Mouse (Mus musculus) common myeloid progenitor, adult 5-6 weeks (primary cell): ENCODE results near the gene Rps6kc1. TPM values are rescaled to one million over a fixed set of nuclear protein-coding genes. Genes with fewer than 3 reads are reported as not detected.

ENCODE experiments used
- ATAC-seq: replicated peaks from 2 replicates; pipeline ENCODE4 v1.8.0; 2016; ENCODE audit warnings: low read depth, mild to moderate bottlenecking, moderate TSS enrichment, inconsistent platforms; ENCODE audit not compliant: poor library complexity, severe bottlenecking
- total RNA-seq: library from RNA; stranded (forward); fragments of 200-1000, 187-1606 nt; gene quantifications from 2 replicates; pipeline ENCODE4 v1.2.3, GENCODE M21; 2017

Rps6kc1 gene
- total RNA-seq, 1 experiment from 2014 or later, result 16.7 TPM

DNA sequence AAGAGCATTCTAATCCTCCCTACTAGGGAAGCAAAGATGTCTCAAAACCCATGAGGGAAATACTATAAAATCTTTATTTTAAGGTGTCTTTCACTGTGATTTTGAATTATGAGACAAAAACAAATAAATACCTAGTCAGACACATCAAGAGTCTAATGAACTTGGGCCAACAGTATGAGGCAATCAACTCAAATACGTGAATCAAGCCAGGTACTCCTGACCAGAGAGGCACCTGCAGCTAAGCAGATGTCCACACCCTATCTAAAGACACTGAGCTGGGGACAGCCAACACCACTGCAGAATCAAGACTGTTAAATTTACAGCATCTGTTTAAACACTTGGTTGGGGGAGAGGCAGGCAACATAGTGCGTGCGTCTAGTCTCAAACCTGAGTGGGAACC lies 7.4 kb downstream of the Rps6kc1 start:
- ATAC-seq, result no peak

DNA sequence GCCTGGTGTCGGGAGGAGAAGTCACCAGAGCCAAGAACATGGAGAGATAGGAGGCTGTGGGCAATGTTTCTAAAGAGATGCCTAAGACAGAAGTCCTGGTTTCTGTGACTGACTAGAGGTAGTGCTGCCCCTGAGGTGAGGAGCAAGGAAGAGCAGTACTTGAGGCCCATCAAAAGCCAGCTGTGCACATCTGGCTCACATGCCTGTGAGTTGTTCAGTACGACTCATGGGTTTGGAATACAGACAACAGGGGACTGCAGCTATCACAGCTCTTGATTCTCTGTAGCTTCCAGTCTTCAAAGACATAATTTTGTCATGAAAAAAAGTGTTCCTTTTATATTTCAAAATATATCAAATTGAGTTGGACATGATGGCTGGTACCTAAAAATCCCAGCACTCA lies 10.5 kb downstream of the Rps6kc1 start:
- no peak for ATAC-seq

GRCm38 (mm10) chr1:190898899-190899575 lies 12.5 kb downstream of the Rps6kc1 start:
- ATAC-seq, result no peak

GRCm38 (mm10) chr1:190898186-190898585 lies 13.4 kb downstream of the Rps6kc1 start:
- ATAC-seq, result no peak

GRCm38 (mm10) chr1:190893559-190894167 lies 17.9 kb downstream of the Rps6kc1 start:
- ATAC-seq, result peak; percentile 74

DNA sequence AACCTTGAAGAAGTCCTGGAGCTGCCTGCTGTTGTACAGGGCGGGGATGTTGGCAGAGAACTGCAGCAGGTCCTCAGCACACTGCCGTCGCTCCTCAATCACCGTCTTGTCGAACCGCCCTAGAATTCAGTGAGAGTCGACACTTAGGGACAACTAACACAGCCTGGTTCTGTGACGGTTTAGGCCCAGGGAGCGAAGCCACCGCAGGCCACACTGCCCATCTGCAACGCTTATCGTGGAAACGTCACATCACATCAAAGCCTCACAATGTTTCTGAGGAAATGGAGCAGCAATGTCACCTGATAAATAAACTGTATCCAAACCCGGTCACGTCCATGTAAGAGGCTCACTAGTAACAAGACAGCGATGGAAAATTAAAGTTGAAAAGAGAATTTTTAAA lies 22.9 kb downstream of the Rps6kc1 start:
- ATAC-seq, result no peak

DNA sequence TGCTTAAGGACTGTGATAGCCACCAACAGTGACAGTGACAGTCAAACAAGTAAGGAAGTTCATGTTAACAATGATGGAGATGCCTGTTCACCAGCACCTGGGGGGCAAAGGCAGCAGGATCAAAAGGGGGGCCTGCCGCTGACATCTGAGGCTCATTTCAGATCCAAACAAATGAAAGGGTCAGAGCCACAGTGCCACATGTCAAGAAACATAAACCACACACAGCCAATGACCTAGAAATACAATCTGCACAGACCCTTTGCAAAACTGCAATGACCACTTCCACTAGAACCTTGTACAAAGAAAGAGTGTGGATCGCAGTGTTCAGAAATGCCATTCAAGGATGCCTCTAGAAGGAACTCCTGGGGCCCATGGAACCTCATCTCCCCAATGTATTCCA lies 23.5 kb downstream of the Rps6kc1 start:
- ATAC-seq, result no peak

GRCm38 (mm10) chr1:190886014-190886413 lies 25.6 kb downstream of the Rps6kc1 start:
- ATAC-seq, result no peak

GRCm38 (mm10) chr1:190881422-190881821 lies 30.1 kb downstream of the Rps6kc1 start:
- peak; percentile 94 for ATAC-seq

DNA sequence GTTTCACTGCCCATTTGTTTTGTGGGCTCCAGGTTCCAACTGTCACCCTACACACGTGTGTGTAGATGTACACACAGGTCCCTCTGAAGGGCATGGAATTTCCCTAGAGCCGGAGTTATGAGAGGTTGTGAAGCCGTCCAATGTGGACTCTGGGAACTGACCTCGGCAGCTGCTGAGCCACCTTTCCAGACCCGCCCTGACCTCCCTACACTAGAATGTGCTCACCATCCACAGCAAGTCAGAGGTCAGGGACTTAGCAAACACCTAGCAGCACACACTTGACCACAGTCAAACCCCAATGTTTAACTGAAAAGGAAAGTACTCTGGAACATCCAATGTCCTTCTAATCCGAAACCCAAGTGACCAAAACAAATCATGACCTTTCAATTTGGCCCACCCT lies 30.9 kb downstream of the Rps6kc1 start:
- no peak for ATAC-seq

DNA sequence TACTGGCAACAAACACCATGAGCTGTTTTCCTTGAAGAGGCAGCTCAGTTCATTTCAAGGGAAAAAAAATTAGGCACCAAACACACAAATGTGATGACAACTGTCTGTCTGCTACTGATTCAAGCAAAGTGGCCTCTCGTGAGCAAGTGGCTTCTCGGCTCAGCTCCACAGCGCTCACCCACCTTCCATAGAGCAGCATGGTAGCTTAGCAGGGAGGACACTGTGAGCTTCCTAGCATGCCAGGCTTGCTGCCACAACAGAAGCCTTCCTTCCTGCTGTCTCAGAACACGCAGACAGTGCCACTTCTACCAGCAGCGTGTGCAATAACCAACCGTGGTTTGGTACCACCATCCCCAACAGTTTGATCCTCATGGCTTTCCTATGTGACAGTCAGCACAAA lies 35.8 kb downstream of the Rps6kc1 start:
- ATAC-seq, result no peak

DNA sequence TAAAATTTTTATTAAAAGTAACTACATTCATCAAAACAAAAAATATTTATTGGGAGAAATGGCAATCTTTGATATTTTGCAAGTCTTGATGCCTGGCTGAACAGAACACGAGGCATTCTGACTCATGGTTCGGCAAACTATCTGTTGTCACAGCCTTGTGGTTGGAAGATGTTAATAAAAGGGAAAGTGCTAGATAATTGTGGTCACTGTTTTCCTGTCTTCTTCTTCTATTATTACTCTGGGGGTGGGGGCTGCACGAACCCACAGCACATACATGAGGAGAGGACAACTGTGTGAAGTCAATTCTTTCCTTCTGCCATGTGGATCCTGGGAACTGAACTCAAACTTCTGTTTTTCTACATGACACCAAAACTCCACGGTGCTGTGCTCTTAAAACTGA lies 36.5 kb downstream of the Rps6kc1 start:
- 0 out of 2 replicates have a peak, but pooled peaks have one; percentile 27 for ATAC-seq

GRCm38 (mm10) chr1:190871068-190871467 lies 40.5 kb downstream of the Rps6kc1 start:
- ATAC-seq, result no peak

DNA sequence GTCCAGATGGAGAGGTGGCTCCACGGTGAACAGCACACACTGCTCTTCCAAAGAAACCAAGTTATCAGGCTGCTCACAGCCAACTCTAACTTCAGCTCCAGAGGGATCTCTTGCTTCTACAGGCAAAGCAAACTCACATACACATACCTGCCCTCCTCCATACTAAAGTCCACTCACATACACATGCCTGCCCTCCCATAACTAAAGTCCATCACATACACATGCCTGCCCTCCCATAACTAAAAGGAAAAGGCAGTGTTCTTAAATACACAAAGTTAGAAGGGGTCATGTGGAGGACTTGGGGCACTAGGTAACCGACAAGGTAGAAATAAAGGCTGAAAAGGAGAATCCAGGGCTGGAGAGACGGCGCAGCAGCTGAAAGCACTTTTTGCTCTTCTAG lies 41.6 kb downstream of the Rps6kc1 start:
- no peak for ATAC-seq

- no peak for ATAC-seq
Observed at GRCm38 (mm10) chr1:190868790-190869189, 42.8 kb downstream of the Rps6kc1 start.

- no peak for ATAC-seq
Observed at GRCm38 (mm10) chr1:190861626-190862025, 49.9 kb downstream of the Rps6kc1 start.

DNA sequence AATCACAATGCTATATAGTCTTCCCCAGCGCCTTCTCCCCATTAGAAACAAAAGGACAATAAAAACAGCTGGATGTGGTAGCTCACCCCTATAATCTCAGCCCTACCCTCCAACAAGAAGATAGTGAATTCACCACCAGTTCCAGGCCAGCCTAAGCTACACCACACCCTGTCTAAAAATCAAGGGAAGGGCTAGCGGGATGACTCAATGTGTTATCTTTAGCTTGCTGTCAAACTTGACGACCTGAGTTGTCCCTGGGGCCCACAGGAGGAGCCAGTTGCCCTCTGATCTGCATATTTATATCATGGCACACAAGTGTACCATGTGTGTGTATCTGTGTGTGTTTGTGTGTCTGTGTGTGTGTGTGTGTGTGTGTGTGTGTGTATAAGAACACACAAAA lies 57.1 kb downstream of the Rps6kc1 start:
- ATAC-seq, result no peak

GRCm38 (mm10) chr1:190849162-190849865 lies 62.3 kb downstream of the Rps6kc1 start:
- ATAC-seq, result no peak

- ATAC-seq, result no peak
Observed at GRCm38 (mm10) chr1:190848676-190849075, 62.9 kb downstream of the Rps6kc1 start.

- ATAC-seq, result no peak
Observed at GRCm38 (mm10) chr1:190846956-190847355, 64.6 kb downstream of the Rps6kc1 start.

GRCm38 (mm10) chr1:190846074-190846730 lies 65.4 kb downstream of the Rps6kc1 start:
- no peak for ATAC-seq
